Mouse (Mus musculus) small intestine, adult 2 months (tissue): ENCODE data around the gene Kazn.

Source experiments
- CTCF ChIP-seq: fragments of 200-500 bp; IDR thresholded peaks from 2 replicates; pipeline ENCODE4 v1.5.1; 2012; ENCODE audit warnings: low read depth, mild to moderate bottlenecking, control low read depth, inconsistent platforms, low read length, moderate library complexity, mixed read lengths; ENCODE audit not compliant: insufficient replicate concordance, insufficient read length; ENCODE audit errors: extremely low read depth
- POLR2A ChIP-seq: fragments of 200-500 bp; IDR thresholded peaks from 2 replicates; pipeline ENCODE4 v1.6.1; 2012; ENCODE audit warnings: low read depth, mild to moderate bottlenecking, control low read depth, inconsistent platforms, low read length, moderate library complexity

DNA sequence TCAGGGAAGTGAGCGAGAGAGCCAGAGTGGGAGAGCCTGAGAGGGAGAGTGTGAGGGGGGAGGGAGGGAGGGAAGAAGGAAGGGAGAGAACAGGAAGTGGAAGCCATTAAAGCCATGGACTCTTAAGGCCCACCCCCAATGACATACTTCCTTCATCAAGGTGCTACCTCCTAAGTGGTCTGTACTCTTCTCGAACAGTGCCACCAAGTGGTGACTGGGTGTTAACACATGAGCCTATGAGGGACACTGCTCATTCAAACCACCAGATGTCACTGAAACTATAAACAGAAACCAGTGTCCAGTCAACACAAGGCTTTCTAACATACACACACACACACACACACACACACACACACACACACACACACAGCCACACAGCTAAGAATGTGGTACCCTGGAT is 77.1 kb downstream of the Kazn start:
- no peak for TF ChIP-seq POLR2A
- TF ChIP-seq CTCF: no peak
